Mouse (Mus musculus) stomach, embryonic 14.5 days (tissue): Measurements from ENCODE around the gene Trim2. TPM values are rescaled to one million over a fixed set of nuclear protein-coding genes. Genes with fewer than 3 reads are reported as not detected.

Experiments
- ATAC-seq: fragments of 200-750 bp; cut with Nextera tagmentation; 2 replicates; pipeline ENCODE4 v1.8.0; 2017; ENCODE audit warnings: low read depth, moderate TSS enrichment; ENCODE audit not compliant: insufficient number of reproducible peaks, insufficient read depth, low FRiP score
- H3K27ac ChIP-seq: fragments of 300-500 bp; sonication (generic); 2 replicates; pipeline ENCODE4 v1.5.1; 2014; ENCODE audit warnings: mild to moderate bottlenecking, low read length, moderate library complexity, mixed read lengths
- H3K27me3 ChIP-seq: fragments of 300-500 bp; sonication (generic); 2 replicates; pipeline ENCODE4 v1.6.1; 2014; ENCODE audit warnings: low read length, control low read depth, mixed read lengths; ENCODE audit not compliant: control insufficient read depth, insufficient read depth
- H3K36me3 ChIP-seq: fragments of 300-500 bp; sonication (generic); 2 replicates; pipeline ENCODE4 v1.6.1; 2014; ENCODE audit warnings: mild to moderate bottlenecking, control low read depth, low read length, moderate library complexity, mixed read lengths; ENCODE audit not compliant: control insufficient read depth, insufficient read depth
- H3K4me1 ChIP-seq: fragments of 300-500 bp; sonication (generic); 2 replicates; pipeline ENCODE4 v1.6.1; 2014; ENCODE audit warnings: low read length, control low read depth, mixed read lengths; ENCODE audit not compliant: control insufficient read depth, insufficient read depth
- H3K4me2 ChIP-seq: fragments of 300-500 bp; sonication (generic); replicated peaks from 2 replicates; pipeline ENCODE4 v1.6.1; 2014; ENCODE audit warnings: low read depth, low read length, control low read depth
- H3K4me3 ChIP-seq: fragments of 300-500 bp; sonication (generic); 2 replicates; pipeline ENCODE4 v1.5.1; 2014; ENCODE audit warnings: low read depth, low read length, control low read depth
- H3K9ac ChIP-seq: fragments of 300-500 bp; sonication (generic); replicated peaks from 2 replicates; pipeline ENCODE4 v1.6.1; 2014; ENCODE audit warnings: low read depth, mild to moderate bottlenecking, control low read depth, low read length, moderate library complexity, mixed read lengths
- H3K9me3 ChIP-seq: fragments of 300-500 bp; sonication (generic); 2 replicates; pipeline ENCODE4 v1.6.1; 2016; ENCODE audit warnings: low read depth, low read length, control low read depth; ENCODE audit not compliant: control insufficient read depth
- WGBS: fragments of 180-500 bp; shearing (Covaris S2); extraction: QIAGEN DNeasy Blood & Tissue Kit; methylation state at CpG from one replicate; pipeline ENCODE4 v1.1.7; 2014; 5-methylcytosine and 5-hydroxymethylcytosine counted together
- polyA plus RNA-seq: library from polyadenylated mRNA; unstranded; fragments of >200 nt; fragmentation: Nextera tagmentation; extraction: Ambion mirVana; gene quantifications from 2 replicates; pipeline ENCODE4 v1.2.1, GENCODE M21; 2014

Gene Trim2
- polyA plus RNA-seq, 1 experiment from 2014 or later: 37.1 TPM

- Histone ChIP-seq H3K36me3 (no peaks in the 10 kb centered on the region), H3K27ac (no peak overlapping the region), H3K27me3 (no peaks in the 10 kb centered on the region), H3K4me2 (no peak overlapping the region), H3K9me3 (no peaks in the 10 kb centered on the region), H3K4me3 (no peak overlapping the region), H3K4me1 (0 out of 2 replicates have a peak, but pooled peaks cover 6% of the 10 kb centered on the region), H3K9ac (no peak overlapping the region)
- WGBS: 78% methylated on average over 6 of the region's 6 CpGs
- ATAC-seq: peak; percentile 8; the same call in 1 of the 2 replicates
Observed at GRCm38 (mm10) chr3:84313801-84314541, 7.3 kb upstream of the Trim2 start.

- Histone ChIP-seq H3K27ac (no peak overlapping the region), H3K4me1 (0 out of 2 replicates have a peak, but pooled peaks cover 6% of the 10 kb centered on the region), H3K36me3 (no peaks in the 10 kb centered on the region), H3K9ac (no peak overlapping the region), H3K4me2 (no peak overlapping the region), H3K9me3 (no peaks in the 10 kb centered on the region), H3K27me3 (no peaks in the 10 kb centered on the region), H3K4me3 (no peak overlapping the region)
- WGBS: 51% methylated on average over 18 of the region's 18 CpGs
- no peak for ATAC-seq
Observed at GRCm38 (mm10) chr3:84313003-84313800, 6.5 kb upstream of the Trim2 start.

GRCm38 (mm10) chr3:84312326-84312725, 5.6 kb upstream of the Trim2 start:
- Histone ChIP-seq H3K27ac (no peak overlapping the region), H3K4me3 (no peak overlapping the region), H3K36me3 (no peaks in the 10 kb centered on the region), H3K9ac (no peak overlapping the region), H3K9me3 (no peaks in the 10 kb centered on the region), H3K4me2 (no peak overlapping the region), H3K27me3 (no peaks in the 10 kb centered on the region), H3K4me1 (0 out of 2 replicates have a peak, but pooled peaks cover 6% of the 10 kb centered on the region)
- WGBS: 76% methylated on average over 5 of the region's 5 CpGs
- no peak for ATAC-seq

- WGBS: 74% methylated on average over 5 of the region's 5 CpGs
- no peak for ATAC-seq
- H3K4me3 ChIP-seq: no peak overlapping the region
- H3K4me1 ChIP-seq: 0 out of 2 replicates have a peak, but pooled peaks cover 8% of the 10 kb centered on the region
- H3K27me3 ChIP-seq: peaks cover 8% of the 10 kb centered on the region; the same call in 1 of the 2 replicates
- no peak overlapping the region for H3K9ac ChIP-seq
- no peaks in the 10 kb centered on the region for H3K36me3 ChIP-seq
- H3K9me3 ChIP-seq: no peaks in the 10 kb centered on the region
- H3K27ac ChIP-seq: no peak overlapping the region
- no peak overlapping the region for H3K4me2 ChIP-seq
Observed at GRCm38 (mm10) chr3:84307516-84307915, 839 bp upstream of the Trim2 start.

GRCm38 (mm10) chr3:84305722-84306510, 761 bp downstream of the Trim2 start:
- ATAC-seq: no peak
- WGBS: 49% methylated on average over 15 of the region's 15 CpGs
- Histone ChIP-seq H3K36me3 (no peaks in the 10 kb centered on the region), H3K9ac (no peak overlapping the region), H3K27ac (no peak overlapping the region), H3K4me2 (no peak overlapping the region; the same call in 1 of the 2 replicates), H3K4me3 (no peak overlapping the region), H3K4me1 (0 out of 2 replicates have a peak, but pooled peaks cover 8% of the 10 kb centered on the region), H3K27me3 (peaks cover 8% of the 10 kb centered on the region; the same call in 1 of the 2 replicates), H3K9me3 (no peaks in the 10 kb centered on the region)

- H3K36me3 ChIP-seq: no peaks in the 10 kb centered on the region
- H3K9ac ChIP-seq: no peak overlapping the region
- peak; percentile 90 for ATAC-seq
- H3K4me1 ChIP-seq: 0 out of 2 replicates have a peak, but pooled peaks cover 8% of the 10 kb centered on the region
- 2% methylated on average over 28 of the region's 28 CpGs for WGBS
- H3K27ac ChIP-seq: no peak overlapping the region
- H3K4me3 ChIP-seq: peak overlapping the region; percentile 30
- peaks cover 8% of the 10 kb centered on the region; the same call in 1 of the 2 replicates for H3K27me3 ChIP-seq
- H3K4me2 ChIP-seq: peak overlapping the region; percentile 51
- no peaks in the 10 kb centered on the region for H3K9me3 ChIP-seq
Observed at GRCm38 (mm10) chr3:84305010-84305692, 1.5 kb downstream of the Trim2 start.

- Histone ChIP-seq H3K9me3 (no peaks in the 10 kb centered on the region), H3K9ac (no peak overlapping the region; the same call in 1 of the 2 replicates), H3K4me2 (peak overlapping the region; percentile 51), H3K27ac (no peak overlapping the region), H3K4me3 (peak overlapping the region; percentile 30), H3K27me3 (peaks cover 8% of the 10 kb centered on the region; the same call in 1 of the 2 replicates), H3K36me3 (no peaks in the 10 kb centered on the region), H3K4me1 (0 out of 2 replicates have a peak, but pooled peaks cover 8% of the 10 kb centered on the region)
- no peak; the same call in 1 of the 2 replicates for ATAC-seq
- WGBS: under 1% methylated on average over 32 of the region's 32 CpGs
Observed at GRCm38 (mm10) chr3:84304339-84305009, 2.2 kb downstream of the Trim2 start.
